Mouse (Mus musculus) ES-Bruce4 (cell line): Measurements from ENCODE around the gene Dbh. TPM values are rescaled to one million over a fixed set of nuclear protein-coding genes. Genes with fewer than 3 reads are reported as not detected.

Experiments used
- H3K27ac ChIP-seq: 2 replicates; pipeline ENCODE4 v1.5.1; 2012; ENCODE audit warnings: low read length, inconsistent platforms; ENCODE audit not compliant: insufficient read depth
- H3K27me3 ChIP-seq: 2 replicates; pipeline ENCODE4 v1.6.1; 2012; ENCODE audit warnings: mild to moderate bottlenecking, low read length, inconsistent platforms; ENCODE audit not compliant: control insufficient read depth, poor library complexity, insufficient read depth, severe bottlenecking
- H3K36me3 ChIP-seq: 2 replicates; pipeline ENCODE4 v1.6.1; 2012; ENCODE audit warnings: inconsistent platforms, mild to moderate bottlenecking, low read length, moderate library complexity; ENCODE audit not compliant: control insufficient read depth, poor library complexity, insufficient read depth, severe bottlenecking
- H3K4me1 ChIP-seq: one replicate; pipeline ENCODE4 v1.8.1; 2011; ENCODE audit warnings: low read length; ENCODE audit not compliant: control insufficient read depth, insufficient read depth
- H3K4me3 ChIP-seq: 2 replicates; pipeline ENCODE4 v1.5.1; 2011; ENCODE audit warnings: low read depth, mild to moderate bottlenecking, low read length
- H3K9ac ChIP-seq: 2 replicates; pipeline ENCODE4 v1.6.1; 2012; ENCODE audit warnings: low read depth, mild to moderate bottlenecking, inconsistent platforms; ENCODE audit not compliant: poor library complexity, severe bottlenecking
- H3K9me3 ChIP-seq: replicated peaks from 2 replicates; pipeline ENCODE4 v1.6.1; 2012; ENCODE audit warnings: mild to moderate bottlenecking, low read length, inconsistent platforms; ENCODE audit not compliant: control insufficient read depth, poor library complexity, insufficient read depth, severe bottlenecking
- CTCF ChIP-seq: IDR thresholded peaks from one replicate; pipeline ENCODE4 v1.8.1; 2011; ENCODE audit warnings: low read depth, low read length
- EP300 ChIP-seq: IDR thresholded peaks from 2 replicates; pipeline ENCODE4 v1.6.1; 2011; ENCODE audit warnings: low read depth, low read length; ENCODE audit not compliant: insufficient read depth
- POLR2A ChIP-seq: IDR thresholded peaks from one replicate; pipeline ENCODE4 v1.8.1; 2011; ENCODE audit warnings: low read length; ENCODE audit not compliant: insufficient read depth
- polyA plus RNA-seq: library from polyadenylated mRNA; stranded (reverse); fragments of >200 nt; gene quantifications from 2 replicates; pipeline ENCODE4 v1.2.4, GENCODE M21; 2011; ENCODE audit warnings: low read depth; ENCODE audit not compliant: missing spikeins, insufficient read depth, insufficient read length

Dbh gene
- polyA plus RNA-seq, 1 experiment: not detected

GRCm38 (mm10) chr2:27166999-27167398, 2.0 kb downstream of the Dbh start:
- Histone ChIP-seq H3K36me3 (no peaks in the 10 kb centered on the region), H3K4me1 (no peaks in the 10 kb centered on the region), H3K27ac (no peak overlapping the region), H3K9me3 (no peaks in the 10 kb centered on the region), H3K4me3 (no peak overlapping the region), H3K9ac (no peak overlapping the region), H3K27me3 (no peaks in the 10 kb centered on the region)
- TF ChIP-seq POLR2A (no peak), CTCF (no peak), EP300 (no peak)

GRCm38 (mm10) chr2:27174242-27174641, 9.2 kb downstream of the Dbh start:
- no peaks in the 10 kb centered on the region for H3K4me1 ChIP-seq
- no peaks in the 10 kb centered on the region for H3K36me3 ChIP-seq
- H3K4me3 ChIP-seq: no peak overlapping the region
- no peaks in the 10 kb centered on the region for H3K27me3 ChIP-seq
- TF ChIP-seq POLR2A: no peak
- TF ChIP-seq CTCF: no peak
- TF ChIP-seq EP300: no peak
- H3K9me3 ChIP-seq: no peaks in the 10 kb centered on the region
- H3K27ac ChIP-seq: no peak overlapping the region
- no peak overlapping the region for H3K9ac ChIP-seq

GRCm38 (mm10) chr2:27175696-27176267, 10.7 kb downstream of the Dbh start:
- Histone ChIP-seq H3K36me3 (no peaks in the 10 kb centered on the region), H3K27me3 (no peaks in the 10 kb centered on the region), H3K9me3 (no peaks in the 10 kb centered on the region), H3K27ac (no peak overlapping the region), H3K4me3 (no peak overlapping the region), H3K9ac (no peak overlapping the region), H3K4me1 (no peaks in the 10 kb centered on the region)
- no peak for TF ChIP-seq EP300
- no peak for TF ChIP-seq CTCF
- no peak for TF ChIP-seq POLR2A

- H3K4me1 ChIP-seq: no peaks in the 10 kb centered on the region
- H3K27me3 ChIP-seq: no peaks in the 10 kb centered on the region
- no peak overlapping the region for H3K9ac ChIP-seq
- no peak overlapping the region for H3K27ac ChIP-seq
- no peaks in the 10 kb centered on the region for H3K9me3 ChIP-seq
- no peak for TF ChIP-seq EP300
- no peak for TF ChIP-seq CTCF
- no peak for TF ChIP-seq POLR2A
- no peak overlapping the region for H3K4me3 ChIP-seq
- H3K36me3 ChIP-seq: no peaks in the 10 kb centered on the region
Measured at GRCm38 (mm10) chr2:27179101-27179500, 14.1 kb downstream of the Dbh start.

- no peak overlapping the region for H3K27ac ChIP-seq
- no peak overlapping the region for H3K9ac ChIP-seq
- no peak overlapping the region for H3K4me3 ChIP-seq
- TF ChIP-seq CTCF (no peak), POLR2A (no peak), EP300 (no peak)
- no peaks in the 10 kb centered on the region for H3K4me1 ChIP-seq
- H3K9me3 ChIP-seq: no peaks in the 10 kb centered on the region
- no peaks in the 10 kb centered on the region for H3K27me3 ChIP-seq
- H3K36me3 ChIP-seq: no peaks in the 10 kb centered on the region
Measured at GRCm38 (mm10) chr2:27181907-27182306, 16.9 kb downstream of the Dbh start.

- H3K4me3 ChIP-seq: no peak overlapping the region
- no peaks in the 10 kb centered on the region for H3K9me3 ChIP-seq
- no peak overlapping the region for H3K27ac ChIP-seq
- H3K9ac ChIP-seq: no peak overlapping the region
- TF ChIP-seq EP300: no peak
- no peak for TF ChIP-seq POLR2A
- no peak for TF ChIP-seq CTCF
- H3K4me1 ChIP-seq: no peaks in the 10 kb centered on the region
- H3K36me3 ChIP-seq: no peaks in the 10 kb centered on the region
- no peaks in the 10 kb centered on the region for H3K27me3 ChIP-seq
Measured at GRCm38 (mm10) chr2:27183734-27184133, 18.7 kb downstream of the Dbh start.
